Mouse (Mus musculus) bone marrow, adult 2 months (tissue): Measurements from ENCODE around the gene Sept9.

Experiments
- CTCF ChIP-seq: fragments of 200-500 bp; IDR thresholded peaks from 2 replicates; pipeline ENCODE4 v1.5.1; 2011; ENCODE audit warnings: low read length, control low read depth; ENCODE audit not compliant: control insufficient read depth, insufficient read depth
- POLR2A ChIP-seq: fragments of 200-500 bp; IDR thresholded peaks from 2 replicates; pipeline ENCODE4 v1.6.1; 2011; ENCODE audit warnings: low read depth, mild to moderate bottlenecking, control low read depth, low read length, borderline replicate concordance; ENCODE audit not compliant: control insufficient read depth

DNA sequence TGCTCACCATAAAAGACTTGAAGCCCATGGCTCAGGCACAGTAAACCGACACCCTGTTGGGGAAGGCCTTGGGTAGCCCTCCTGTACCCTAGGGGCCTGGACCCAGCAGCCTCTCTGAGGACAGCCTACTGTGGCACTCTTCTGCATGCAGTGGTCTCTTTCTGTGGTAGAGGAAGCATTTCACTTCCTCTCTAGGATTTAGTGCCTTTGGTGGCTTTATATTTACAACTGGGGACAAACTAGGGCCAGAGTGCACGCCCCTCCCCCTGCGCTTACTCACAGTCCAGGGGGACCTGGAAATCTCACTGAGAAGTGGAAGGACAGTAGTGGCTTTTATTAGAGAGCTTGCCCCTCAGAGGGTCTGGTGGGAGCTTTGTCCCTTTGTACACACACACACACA lies 197.5 kb downstream of the Sept9 start:
- TF ChIP-seq CTCF (no peak), POLR2A (no peak)
